Mouse (Mus musculus) NIH3T3 (cell line): ENCODE measurements around the gene Cd81.

Experiments used
- DNase-seq: peaks from one replicate; pipeline ENCODE4 v3.0.0-alpha.2; 2012; ENCODE audit warnings: low read depth

Gene Cd81

GRCm38 (mm10) chr7:143052626-143053007, at the start of gene Cd81:
Gene Cd81, plus strand, starts transcription at chr7:143052739.
- peak; percentile 90 for DNase-seq

GRCm38 (mm10) chr7:143004727-143005343, 47.7 kb upstream of the Cd81 start, which contains the start of gene Tspan32:
Gene Tspan32, plus strand, starts transcription at chr7:143005046.
- DNase-seq: no peak

- DNase-seq: no peak
These were observed 47.0 kb upstream of the Cd81 start for GRCm38 (mm10) chr7:143005344-143006096.

- DNase-seq: no peak
These were observed 46.3 kb upstream of the Cd81 start for GRCm38 (mm10) chr7:143006097-143006755.

- no peak for DNase-seq
These were observed 45.6 kb upstream of the Cd81 start for GRCm38 (mm10) chr7:143006756-143007598.

GRCm38 (mm10) chr7:143007599-143008369, 44.8 kb upstream of the Cd81 start:
- DNase-seq: peak; percentile 94

- DNase-seq: peak; percentile 76
These were observed 44.1 kb upstream of the Cd81 start for GRCm38 (mm10) chr7:143008370-143008926.

GRCm38 (mm10) chr7:143008996-143009665, 43.4 kb upstream of the Cd81 start:
- DNase-seq: peak; percentile 89

- peak; percentile 34 for DNase-seq
These were observed 42.5 kb upstream of the Cd81 start for GRCm38 (mm10) chr7:143009996-143010395.

- DNase-seq: no peak
These were observed 41.3 kb upstream of the Cd81 start for GRCm38 (mm10) chr7:143011226-143011625.

- no peak for DNase-seq
These were observed 40.2 kb upstream of the Cd81 start for GRCm38 (mm10) chr7:143012230-143012875.

GRCm38 (mm10) chr7:143013420-143014178, 38.9 kb upstream of the Cd81 start:
- DNase-seq: peak; percentile 93

- peak; percentile 64 for DNase-seq
These were observed 37.5 kb upstream of the Cd81 start for GRCm38 (mm10) chr7:143014862-143015659.

GRCm38 (mm10) chr7:143015755-143016423, 36.6 kb upstream of the Cd81 start:
- peak; percentile 95 for DNase-seq

GRCm38 (mm10) chr7:143016424-143017142, 36.0 kb upstream of the Cd81 start:
- DNase-seq: peak; percentile 51

GRCm38 (mm10) chr7:143017181-143017580, 35.4 kb upstream of the Cd81 start:
- DNase-seq: no peak

GRCm38 (mm10) chr7:143020040-143020439, 32.5 kb upstream of the Cd81 start:
- no peak for DNase-seq
